Mouse (Mus musculus) lung, embryonic 15.5 days (tissue): ENCODE measurements around the gene Gatb. TPM values are rescaled to one million over a fixed set of nuclear protein-coding genes. Genes with fewer than 3 reads are reported as not detected.

Source experiments
- ATAC-seq: fragments of 200-750 bp; cut with Nextera tagmentation; 2 replicates; pipeline ENCODE4 v1.8.0; 2017; ENCODE audit warnings: moderate number of reproducible peaks, borderline replicate concordance; ENCODE audit not compliant: low FRiP score, low TSS enrichment; ENCODE audit errors: extremely low read depth
- H3K27ac ChIP-seq: fragments of 300-500 bp; sonication (generic); 2 replicates; pipeline ENCODE4 v1.5.1; 2015; ENCODE audit warnings: moderate library complexity, mild to moderate bottlenecking, inconsistent platforms
- H3K27me3 ChIP-seq: fragments of 300-500 bp; sonication (generic); 2 replicates; pipeline ENCODE4 v1.6.1; 2015; ENCODE audit warnings: inconsistent platforms
- H3K36me3 ChIP-seq: fragments of 300-500 bp; sonication (generic); 2 replicates; pipeline ENCODE4 v1.6.1; 2015; ENCODE audit warnings: inconsistent platforms
- H3K4me1 ChIP-seq: fragments of 300-500 bp; sonication (generic); 2 replicates; pipeline ENCODE4 v1.6.1; 2015; ENCODE audit warnings: inconsistent platforms
- H3K4me2 ChIP-seq: fragments of 300-500 bp; sonication (generic); 2 replicates; pipeline ENCODE4 v1.6.1; 2015; ENCODE audit warnings: inconsistent platforms, mild to moderate bottlenecking, moderate library complexity
- H3K4me3 ChIP-seq: fragments of 300-500 bp; sonication (generic); 2 replicates; pipeline ENCODE4 v1.5.1; 2015; ENCODE audit warnings: mild to moderate bottlenecking, inconsistent platforms
- H3K9ac ChIP-seq: fragments of 300-500 bp; sonication (generic); 2 replicates; pipeline ENCODE4 v1.6.1; 2015; ENCODE audit warnings: inconsistent platforms
- H3K9me3 ChIP-seq: fragments of 300-500 bp; sonication (generic); 2 replicates; pipeline ENCODE4 v1.6.1; 2016; ENCODE audit warnings: inconsistent platforms
- WGBS: fragments of 180-500 bp; shearing (Covaris S2); methylation state at CpG from one replicate; pipeline ENCODE4 v1.1.7; 2015; 5-methylcytosine and 5-hydroxymethylcytosine counted together
- polyA plus RNA-seq: library from polyadenylated mRNA; unstranded; fragments of >200 nt; fragmentation: Nextera tagmentation; extraction: Ambion mirVana; gene quantifications from 2 replicates; pipeline ENCODE4 v1.2.1, GENCODE M21; 2015

Gatb gene
- polyA plus RNA-seq, 1 experiment from 2014 or later = 22.8 TPM

DNA sequence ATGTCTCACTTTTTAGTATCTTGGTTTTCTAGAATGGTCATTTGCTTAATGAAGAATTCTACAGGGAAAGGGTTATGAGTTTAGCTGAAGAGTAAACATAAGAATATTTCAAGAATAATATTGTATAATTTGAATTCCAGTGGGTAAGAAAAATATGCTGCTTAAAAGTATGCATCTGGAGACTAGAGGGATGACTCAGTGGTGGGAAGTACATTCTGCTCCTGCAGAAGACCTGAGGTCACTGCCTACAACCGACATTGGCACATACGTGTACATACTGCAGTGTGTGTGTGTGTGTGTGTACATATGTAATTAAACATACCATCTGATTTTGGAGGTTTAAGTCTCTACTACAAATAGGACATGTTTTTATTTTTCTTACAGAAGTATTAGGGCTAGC lies 61.7 kb downstream of the Gatb start:
- no peak overlapping the region for H3K4me2 ChIP-seq
- H3K27me3 ChIP-seq = no peaks in the 10 kb centered on the region
- no peak overlapping the region for H3K27ac ChIP-seq
- WGBS = 80% methylated on average over 2 of the region's 2 CpGs
- ATAC-seq = no peak
- H3K36me3 ChIP-seq = no peaks in the 10 kb centered on the region
- H3K4me3 ChIP-seq = no peak overlapping the region
- no peaks in the 10 kb centered on the region for H3K9me3 ChIP-seq
- no peaks in the 10 kb centered on the region for H3K4me1 ChIP-seq
- H3K9ac ChIP-seq = no peak overlapping the region

DNA sequence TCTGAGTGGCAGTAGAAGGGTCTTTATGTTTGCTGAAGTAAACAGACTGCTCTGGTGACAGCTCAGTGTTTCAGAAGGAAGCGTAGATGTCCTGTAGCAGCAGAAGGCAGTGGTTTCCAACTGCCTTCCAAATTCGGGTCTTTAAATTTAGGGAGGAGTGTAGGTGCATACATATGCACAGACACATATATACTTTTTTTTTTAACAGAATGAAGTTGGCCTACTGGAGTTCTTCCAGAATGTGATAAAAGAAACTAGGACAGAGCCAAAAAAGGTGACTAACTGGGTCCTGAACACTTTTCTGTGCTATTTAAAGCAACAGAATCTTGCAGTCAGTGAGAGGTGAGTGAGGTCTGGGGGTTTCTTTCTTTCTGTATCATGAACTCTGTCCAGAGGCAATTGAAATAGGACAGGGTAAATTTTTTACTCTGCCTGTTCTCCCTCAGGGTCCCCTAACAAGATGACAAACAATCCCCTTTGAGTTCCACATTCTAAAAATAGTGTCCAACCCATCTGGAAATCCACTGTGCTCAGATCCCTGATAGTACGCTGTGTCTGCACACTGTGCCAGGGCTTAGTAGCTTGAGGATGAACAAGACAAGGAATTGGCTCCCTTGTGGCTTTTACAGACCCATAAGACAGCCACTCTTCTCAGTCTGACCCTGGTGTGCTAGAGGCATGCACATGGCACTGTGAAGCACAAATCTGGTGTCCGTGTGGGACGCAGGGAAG lies 63.0 kb downstream of the Gatb start:
- Histone ChIP-seq H3K27ac (no peak overlapping the region), H3K27me3 (no peaks in the 10 kb centered on the region), H3K36me3 (no peaks in the 10 kb centered on the region), H3K9ac (no peak overlapping the region), H3K4me1 (no peaks in the 10 kb centered on the region), H3K4me2 (no peak overlapping the region), H3K4me3 (no peak overlapping the region), H3K9me3 (no peaks in the 10 kb centered on the region)
- no peak for ATAC-seq
- WGBS = 80% methylated on average over 5 of the region's 5 CpGs

DNA sequence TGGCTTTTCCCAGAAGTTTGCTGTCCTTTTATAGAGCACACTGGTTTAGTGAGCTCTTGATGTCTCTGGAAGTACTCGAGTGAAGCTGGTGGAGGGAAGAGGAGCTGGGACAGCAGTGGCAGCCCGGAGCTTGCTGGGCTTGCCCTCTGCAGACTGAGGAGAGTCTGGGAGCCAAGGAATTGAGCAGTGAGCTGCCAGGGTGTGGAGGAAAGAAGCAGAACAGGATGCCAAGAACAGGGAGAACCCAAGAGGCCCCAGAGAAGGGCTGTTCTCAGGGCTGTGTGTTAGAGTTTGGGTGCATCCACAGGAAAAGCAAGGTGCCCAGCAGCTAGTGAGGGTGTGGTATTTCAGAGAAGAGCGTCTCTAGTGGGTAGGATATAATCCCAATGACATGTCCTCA lies 67.8 kb downstream of the Gatb start:
- no peaks in the 10 kb centered on the region for H3K27me3 ChIP-seq
- ATAC-seq = no peak
- H3K36me3 ChIP-seq = no peaks in the 10 kb centered on the region
- no peaks in the 10 kb centered on the region for H3K4me1 ChIP-seq
- no peak overlapping the region for H3K4me3 ChIP-seq
- no peak overlapping the region for H3K9ac ChIP-seq
- H3K27ac ChIP-seq = no peak overlapping the region
- no peak overlapping the region for H3K4me2 ChIP-seq
- H3K9me3 ChIP-seq = no peaks in the 10 kb centered on the region
- whole genome bisulfite sequencing = 75% methylated on average over 3 of the region's 3 CpGs

DNA sequence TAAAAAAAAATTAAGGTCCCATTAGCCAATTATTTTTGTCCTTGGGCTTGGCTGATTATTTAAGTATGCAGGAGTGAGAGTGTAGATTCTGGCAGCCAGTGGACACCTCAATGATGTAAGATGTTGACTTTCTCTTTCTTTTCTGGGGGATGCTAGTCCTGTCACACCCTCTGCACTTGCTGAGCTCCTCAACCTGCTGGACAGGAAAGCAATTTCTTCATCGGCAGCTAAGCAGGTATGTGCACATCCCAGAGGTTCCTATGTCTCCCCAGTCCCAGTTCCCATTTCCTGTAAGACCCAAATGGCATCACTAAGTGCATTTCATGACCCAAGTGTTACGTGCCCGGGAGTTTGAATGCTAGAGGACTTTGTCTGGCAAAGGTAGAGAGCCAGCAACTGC lies 70.9 kb downstream of the Gatb start:
- Histone ChIP-seq H3K27me3 (no peaks in the 10 kb centered on the region), H3K9ac (no peak overlapping the region), H3K4me1 (no peaks in the 10 kb centered on the region), H3K4me3 (no peak overlapping the region), H3K4me2 (no peak overlapping the region), H3K27ac (no peak overlapping the region), H3K36me3 (no peaks in the 10 kb centered on the region), H3K9me3 (no peaks in the 10 kb centered on the region)
- 82% methylated on average over 3 of the region's 3 CpGs for WGBS
- ATAC-seq = no peak

DNA sequence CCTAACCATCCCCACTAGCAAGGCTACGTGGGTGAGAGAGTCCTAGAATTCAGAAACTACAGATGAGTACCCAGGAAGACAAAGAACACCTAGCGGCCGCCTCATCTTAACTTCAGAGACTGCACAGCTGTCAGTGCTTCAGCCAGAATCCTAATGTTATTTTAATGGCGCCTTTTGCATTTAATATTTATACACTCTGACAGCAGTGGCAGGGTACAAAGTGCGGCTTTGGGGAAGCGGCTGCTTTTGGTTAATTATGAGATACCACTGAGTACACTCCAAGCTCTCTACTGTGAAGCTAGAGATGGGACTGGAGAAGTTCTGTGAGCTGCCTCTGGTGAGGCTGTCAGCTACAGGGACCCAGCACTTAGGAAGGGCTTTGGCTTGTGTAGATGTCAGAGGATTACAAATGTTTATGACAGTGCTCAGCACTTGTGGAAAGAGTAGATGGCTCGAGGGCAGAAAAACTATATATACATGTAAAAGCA lies 71.6 kb downstream of the Gatb start:
- Histone ChIP-seq H3K4me1 (no peaks in the 10 kb centered on the region), H3K4me2 (no peak overlapping the region), H3K9ac (no peak overlapping the region), H3K36me3 (no peaks in the 10 kb centered on the region), H3K27ac (no peak overlapping the region), H3K9me3 (no peaks in the 10 kb centered on the region), H3K27me3 (no peaks in the 10 kb centered on the region), H3K4me3 (no peak overlapping the region)
- ATAC-seq = no peak
- WGBS = 60% methylated on average over 7 of the region's 7 CpGs

DNA sequence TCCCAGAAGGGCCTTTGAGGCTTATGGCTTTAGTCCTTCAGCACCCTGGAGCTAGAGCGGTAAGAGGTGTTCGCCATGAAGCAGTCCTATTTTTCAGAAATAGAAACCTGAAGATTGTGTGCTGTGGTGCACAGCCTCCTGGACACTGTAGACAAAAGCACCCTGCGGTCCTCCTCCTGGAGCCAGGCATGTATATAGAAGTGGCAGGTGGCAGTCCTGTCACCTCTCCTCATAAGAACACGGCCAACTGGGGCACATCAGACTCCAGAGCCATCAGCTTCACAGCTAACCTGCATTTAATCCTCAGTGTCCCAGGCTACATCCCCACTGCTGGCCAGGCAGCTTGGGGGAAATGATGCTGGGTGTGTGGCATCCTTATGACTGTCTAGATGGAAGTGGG lies 75.3 kb downstream of the Gatb start:
- no peaks in the 10 kb centered on the region for H3K4me1 ChIP-seq
- no peak overlapping the region for H3K9ac ChIP-seq
- no peaks in the 10 kb centered on the region for H3K36me3 ChIP-seq
- H3K27me3 ChIP-seq = no peaks in the 10 kb centered on the region
- ATAC-seq = no peak
- no peak overlapping the region for H3K4me2 ChIP-seq
- no peaks in the 10 kb centered on the region for H3K9me3 ChIP-seq
- 93% methylated on average over 4 of the region's 4 CpGs for WGBS
- H3K27ac ChIP-seq = no peak overlapping the region
- H3K4me3 ChIP-seq = no peak overlapping the region

DNA sequence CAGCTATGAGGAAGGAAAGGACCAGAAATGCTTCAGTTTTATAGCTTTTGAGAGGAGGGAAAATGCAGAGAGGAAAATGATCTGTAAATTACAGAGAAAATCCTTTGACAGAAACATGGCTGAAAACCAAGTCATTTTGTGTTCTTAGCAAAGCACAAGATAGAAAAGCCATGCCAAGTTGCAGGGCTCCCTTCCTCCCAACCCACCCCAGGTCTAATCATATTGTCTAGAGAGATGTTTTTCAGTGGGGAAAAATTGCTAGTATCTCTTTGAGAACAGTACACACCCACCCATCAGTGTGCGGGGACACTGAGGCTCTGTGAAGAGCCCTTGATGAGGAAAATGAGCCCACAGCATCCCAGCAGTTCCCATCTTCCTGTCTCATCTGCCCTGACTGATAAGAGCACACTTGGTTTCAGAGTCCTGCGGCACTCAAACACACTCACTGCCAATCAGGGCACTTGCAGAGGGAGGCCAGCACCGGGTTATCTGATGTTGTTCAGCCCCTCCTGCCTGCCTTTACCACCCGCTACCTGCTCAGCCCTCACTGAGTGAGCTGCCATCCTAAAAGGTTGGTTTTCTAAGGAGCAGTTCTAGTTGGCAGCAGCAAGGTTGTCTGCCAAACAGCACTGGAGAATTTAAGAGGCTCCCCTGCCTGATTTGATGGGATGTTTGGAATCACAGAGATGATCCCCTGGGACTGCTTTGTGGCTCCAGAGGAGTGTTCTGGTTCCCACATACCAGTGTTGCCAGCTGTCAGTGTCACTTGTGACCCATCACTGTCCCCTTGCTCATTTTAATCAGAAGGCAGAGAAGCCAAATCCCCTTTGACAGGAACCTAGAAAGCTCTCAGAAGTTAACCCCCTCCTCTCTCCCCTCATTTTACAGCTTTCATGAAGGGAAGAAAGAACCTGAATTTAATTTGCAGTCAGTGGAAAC lies 79.1 kb downstream of the Gatb start:
- WGBS = 46% methylated on average over 4 of the region's 4 CpGs
- H3K9me3 ChIP-seq = no peaks in the 10 kb centered on the region
- no peak for ATAC-seq
- H3K4me2 ChIP-seq = no peak overlapping the region
- H3K27ac ChIP-seq = no peak overlapping the region
- no peaks in the 10 kb centered on the region for H3K27me3 ChIP-seq
- H3K9ac ChIP-seq = no peak overlapping the region
- H3K4me3 ChIP-seq = no peak overlapping the region
- H3K4me1 ChIP-seq = no peaks in the 10 kb centered on the region
- H3K36me3 ChIP-seq = no peaks in the 10 kb centered on the region

DNA sequence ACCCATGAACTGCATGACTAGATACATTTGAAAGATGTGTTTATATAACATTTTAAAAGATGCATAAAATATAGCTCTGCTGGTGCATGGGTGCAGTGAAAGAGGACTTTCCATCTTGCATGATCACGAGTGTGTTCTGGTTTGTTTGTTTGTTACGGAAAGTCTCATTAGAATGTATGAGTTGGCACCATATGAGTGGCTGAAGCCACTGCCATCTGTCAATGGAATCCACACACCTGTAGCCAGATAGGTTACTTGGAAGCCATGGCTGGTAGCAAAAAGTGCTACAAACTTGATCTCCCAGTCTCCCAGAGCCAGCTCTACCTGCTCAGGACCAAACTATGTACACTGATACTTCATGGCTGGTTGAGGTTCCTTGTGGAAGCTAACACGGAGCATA lies 81.6 kb downstream of the Gatb start:
- Histone ChIP-seq H3K4me2 (no peak overlapping the region), H3K9me3 (no peaks in the 10 kb centered on the region), H3K4me3 (no peak overlapping the region), H3K9ac (no peak overlapping the region), H3K4me1 (no peaks in the 10 kb centered on the region), H3K36me3 (no peaks in the 10 kb centered on the region), H3K27me3 (no peaks in the 10 kb centered on the region), H3K27ac (no peak overlapping the region)
- WGBS = 87% methylated on average over 3 of the region's 3 CpGs
- ATAC-seq = no peak

DNA sequence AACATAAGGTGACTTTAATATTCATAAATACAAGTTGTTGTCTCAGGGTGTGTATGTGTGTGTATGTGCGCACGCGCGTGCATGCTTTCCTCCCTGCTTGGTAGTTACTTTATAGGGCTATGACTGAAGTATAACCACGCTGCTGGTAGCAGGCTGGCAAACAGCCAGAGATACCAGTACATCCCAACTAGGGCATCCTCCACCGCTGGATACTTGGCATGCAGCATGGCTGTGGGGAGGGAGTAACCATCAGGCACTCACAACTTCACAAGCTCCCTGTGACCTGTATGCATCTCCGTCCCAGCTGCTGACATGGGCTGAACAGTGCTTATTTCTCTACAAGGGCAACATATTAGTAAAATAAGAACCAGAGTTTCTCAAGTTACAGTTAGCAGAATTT lies 85.8 kb downstream of the Gatb start:
- H3K4me2 ChIP-seq = no peak overlapping the region
- no peaks in the 10 kb centered on the region for H3K36me3 ChIP-seq
- no peak overlapping the region for H3K27ac ChIP-seq
- no peak overlapping the region for H3K4me3 ChIP-seq
- no peaks in the 10 kb centered on the region for H3K27me3 ChIP-seq
- no peak for ATAC-seq
- no peaks in the 10 kb centered on the region for H3K4me1 ChIP-seq
- 83% methylated on average over 7 of the region's 7 CpGs for WGBS
- H3K9me3 ChIP-seq = no peaks in the 10 kb centered on the region
- H3K9ac ChIP-seq = no peak overlapping the region

DNA sequence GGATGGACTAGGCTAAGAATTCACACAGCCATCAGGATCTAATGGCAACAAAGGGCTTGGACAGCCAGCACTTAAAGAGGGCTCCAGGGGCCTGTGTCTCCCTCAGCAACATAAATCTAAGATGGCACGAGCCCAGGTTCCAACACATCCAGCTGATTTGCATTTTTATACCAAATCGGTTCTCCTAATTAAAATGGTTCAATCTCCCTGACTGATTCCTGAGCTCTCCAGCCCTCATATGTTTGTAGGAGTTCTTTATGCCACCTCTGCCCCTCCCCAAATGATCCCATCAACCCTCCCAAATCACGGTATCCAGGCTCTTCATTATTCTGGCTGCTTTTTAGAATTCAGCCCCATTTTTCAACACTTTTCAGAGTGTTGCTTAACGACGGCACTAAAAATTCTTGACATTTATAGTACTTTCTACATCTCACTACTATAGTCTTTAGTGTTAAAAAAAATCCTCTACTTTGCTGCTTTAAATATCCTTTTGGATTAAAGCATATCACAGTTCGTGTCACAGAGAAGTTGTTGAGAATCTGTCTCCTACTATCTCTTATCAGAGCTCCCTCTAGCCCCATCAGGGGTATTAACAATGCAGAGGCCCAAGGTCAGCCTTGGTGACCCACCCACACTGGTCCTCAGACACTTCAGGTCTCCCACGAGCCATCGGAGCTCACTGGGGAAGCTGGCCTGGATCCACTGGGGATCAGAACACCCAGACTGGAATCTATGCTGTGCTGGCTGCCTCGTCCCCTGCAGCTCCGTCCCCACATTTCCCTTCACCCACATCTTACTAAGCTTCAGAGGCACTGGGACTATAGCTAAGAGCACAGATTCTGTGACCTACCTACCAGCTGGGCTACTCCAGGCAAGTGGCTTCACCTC lies 88.3 kb downstream of the Gatb start:
- Histone ChIP-seq H3K9ac (no peak overlapping the region), H3K27me3 (no peaks in the 10 kb centered on the region), H3K4me2 (no peak overlapping the region), H3K4me1 (no peaks in the 10 kb centered on the region), H3K27ac (no peak overlapping the region), H3K9me3 (no peaks in the 10 kb centered on the region), H3K4me3 (no peak overlapping the region), H3K36me3 (no peaks in the 10 kb centered on the region)
- WGBS = 60% methylated on average over 10 of the region's 10 CpGs
- ATAC-seq = no peak

DNA sequence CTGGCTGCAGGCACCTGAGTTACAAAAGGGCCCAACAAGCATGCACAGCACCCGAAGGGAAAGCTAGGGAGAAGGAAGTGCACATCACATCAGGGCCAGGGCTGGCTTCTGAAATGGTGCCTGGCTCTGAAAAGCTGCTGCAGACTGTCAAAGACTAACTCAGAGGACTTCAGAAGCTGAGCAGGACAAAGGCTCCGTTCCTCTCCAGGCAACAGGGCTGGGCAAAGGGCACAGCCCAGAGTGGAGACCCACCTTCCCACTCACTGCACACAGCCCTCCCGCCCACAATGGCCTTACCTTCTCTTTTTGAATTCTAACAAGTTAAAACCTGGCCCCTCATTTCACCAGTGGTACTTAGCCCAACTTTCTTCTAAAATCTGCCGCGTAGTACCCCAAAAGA lies 89.9 kb downstream of the Gatb start:
- H3K4me3 ChIP-seq = no peak overlapping the region
- no peak overlapping the region for H3K9ac ChIP-seq
- WGBS = 77% methylated on average over 5 of the region's 5 CpGs
- no peak overlapping the region for H3K4me2 ChIP-seq
- H3K4me1 ChIP-seq = no peaks in the 10 kb centered on the region
- no peaks in the 10 kb centered on the region for H3K27me3 ChIP-seq
- H3K9me3 ChIP-seq = no peaks in the 10 kb centered on the region
- H3K27ac ChIP-seq = no peak overlapping the region
- ATAC-seq = no peak
- no peaks in the 10 kb centered on the region for H3K36me3 ChIP-seq
